In genomic region chr7:45052181-45052861, GRCm38 (mm10) we compare ENCODE assay signal across 8 mouse cellular contexts. TPM values are rescaled to one million over a fixed set of nuclear protein-coding genes. Genes with fewer than 3 reads are reported as not detected.
DNase-seq lines count a peak whose midpoint lies in the region; ATAC-seq lines count a peak whose summit lies in the region.

No protein-coding gene starts in this region.

- H3K9ac ChIP-seq in hindbrain, embryonic 16.5 days (ENCODE audit: low read depth, low read length): peak overlapping the region; percentile 93
- H3K9ac ChIP-seq in midbrain, embryonic 11.5 days (ENCODE audit: low read length): peak overlapping the region; percentile 95
- H3K9ac ChIP-seq in stomach, embryonic 15.5 days: peak overlapping the region; percentile 70

- intact Hi-C loops in left cerebral cortex, postnatal 4 days (cut with DNase I): no loop called here

- H3K9me3 ChIP-seq in erythroblast, embryonic 14.5 days (ENCODE audit: control insufficient read depth, low read length): no peaks in the 10 kb centered on the region
- no peaks in the 10 kb centered on the region for H3K9me3 ChIP-seq in forebrain, embryonic 10.5 days
- H3K9me3 ChIP-seq in hindbrain, embryonic 16.5 days (ENCODE audit: control insufficient read depth, low read length): no peaks in the 10 kb centered on the region
- H3K9me3 ChIP-seq in midbrain, embryonic 11.5 days (ENCODE audit: control insufficient read depth, low read length): no peaks in the 10 kb centered on the region
- no peaks in the 10 kb centered on the region for H3K9me3 ChIP-seq in stomach, embryonic 15.5 days

- H3K36me3 ChIP-seq in erythroblast, embryonic 14.5 days (ENCODE audit: control insufficient read depth): peaks cover 30% of the 10 kb centered on the region
- peaks cover 40% of the 10 kb centered on the region for H3K36me3 ChIP-seq in forebrain, embryonic 10.5 days (replicated peaks)
- peaks cover 31% of the 10 kb centered on the region for H3K36me3 ChIP-seq in hindbrain, embryonic 16.5 days (ENCODE audit: control insufficient read depth, insufficient read depth, low read length)
- H3K36me3 ChIP-seq in midbrain, embryonic 11.5 days (ENCODE audit: control insufficient read depth, insufficient read depth, low read length): peaks cover 28% of the 10 kb centered on the region
- H3K36me3 ChIP-seq in stomach, embryonic 15.5 days: peaks cover 30% of the 10 kb centered on the region

- H3K27ac ChIP-seq in forebrain, embryonic 10.5 days: peak overlapping the region; percentile 99
- H3K27ac ChIP-seq in hindbrain, embryonic 16.5 days (ENCODE audit: low read depth, low read length): peak overlapping the region; percentile 100
- H3K27ac ChIP-seq in midbrain, embryonic 11.5 days (ENCODE audit: low read depth, low read length): peak overlapping the region; percentile 99
- H3K27ac ChIP-seq in stomach, embryonic 15.5 days: peak overlapping the region; percentile 100

- H3K4me2 ChIP-seq in hindbrain, embryonic 16.5 days (ENCODE audit: low read length): peak overlapping the region; percentile 93
- peak overlapping the region; percentile 87 for H3K4me2 ChIP-seq in midbrain, embryonic 11.5 days
- H3K4me2 ChIP-seq in stomach, embryonic 15.5 days: peak overlapping the region; percentile 94

- under 1% methylated on average over 38 of the region's 38 CpGs for WGBS in forebrain, embryonic 10.5 days
- under 1% methylated on average over 37 of the region's 38 CpGs for WGBS in hindbrain, embryonic 16.5 days
- under 1% methylated on average over 38 of the region's 38 CpGs for WGBS in midbrain, embryonic 11.5 days
- under 1% methylated on average over 38 of the region's 38 CpGs for WGBS in stomach, embryonic 15.5 days

- DNase-seq in adipocyte (ENCODE audit: low spot score): peak; percentile 52
- DNase-seq in forebrain, embryonic 10.5 days (ENCODE audit: extremely low spot score, low spot score): no peak
- DNase-seq in left cerebral cortex, postnatal 4 days: peak; percentile 55
- peak; percentile 97 for DNase-seq in midbrain, embryonic 11.5 days (ENCODE audit: low spot score, missing footprints)

- H3K4me3 ChIP-seq in erythroblast, embryonic 14.5 days (replicated peaks): peak overlapping the region; percentile 74
- H3K4me3 ChIP-seq in forebrain, embryonic 10.5 days: peak overlapping the region; percentile 97
- H3K4me3 ChIP-seq in hindbrain, embryonic 16.5 days (ENCODE audit: low read length): peak overlapping the region; percentile 64
- peak overlapping the region; percentile 92 for H3K4me3 ChIP-seq in midbrain, embryonic 11.5 days (ENCODE audit: low read depth, low read length)
- H3K4me3 ChIP-seq in stomach, embryonic 15.5 days (replicated peaks): peak overlapping the region; percentile 82

- no peaks in the 10 kb centered on the region for H3K27me3 ChIP-seq in erythroblast, embryonic 14.5 days (ENCODE audit: control insufficient read depth)
- no peaks in the 10 kb centered on the region for H3K27me3 ChIP-seq in forebrain, embryonic 10.5 days (ENCODE audit: poor library complexity, severe bottlenecking)
- H3K27me3 ChIP-seq in hindbrain, embryonic 16.5 days (replicated peaks; ENCODE audit: control insufficient read depth, insufficient read depth, low read length): no peaks in the 10 kb centered on the region
- H3K27me3 ChIP-seq in midbrain, embryonic 11.5 days (ENCODE audit: control insufficient read depth, insufficient read depth, low read length): no peaks in the 10 kb centered on the region
- H3K27me3 ChIP-seq in stomach, embryonic 15.5 days (replicated peaks): no peaks in the 10 kb centered on the region

- H3K4me1 ChIP-seq in erythroblast, embryonic 14.5 days (ENCODE audit: control insufficient read depth): peaks cover 42% of the 10 kb centered on the region
- peaks cover 47% of the 10 kb centered on the region for H3K4me1 ChIP-seq in forebrain, embryonic 10.5 days
- H3K4me1 ChIP-seq in hindbrain, embryonic 16.5 days (ENCODE audit: control insufficient read depth, insufficient read depth, low read depth, low read length): peaks cover 18% of the 10 kb centered on the region
- H3K4me1 ChIP-seq in midbrain, embryonic 11.5 days (ENCODE audit: control insufficient read depth, insufficient read depth, low read length): peaks cover 17% of the 10 kb centered on the region
- peaks cover 17% of the 10 kb centered on the region for H3K4me1 ChIP-seq in stomach, embryonic 15.5 days

- ATAC-seq in erythroblast, adult 5-6 weeks (replicated peaks; ENCODE audit: low FRiP score, poor library complexity, severe bottlenecking): no peak
- no peak for ATAC-seq in hindbrain, embryonic 16.5 days
- 0 out of 2 replicates have a peak, but pooled peaks have one; percentile 2 for ATAC-seq in midbrain, embryonic 11.5 days (ENCODE audit: low FRiP score)
- no peak for ATAC-seq in stomach, embryonic 15.5 days (ENCODE audit: insufficient read depth, low FRiP score, low read depth)

RNA-seq across cellular contexts. Expression of gene Prr12, which starts 0.4 kb away (rescaled TPM):
- polyA plus RNA-seq in erythroblast, embryonic 14.5 days (2012): 1.6 and 2.9 TPM in 2 replicates
- total RNA-seq in erythroblast, adult 5-6 weeks (2015; ENCODE audit: low replicate concordance): 3.3 and 6.1 TPM in 2 replicates
- total RNA-seq in erythroblast, adult 5-6 weeks (2017; ENCODE audit: low replicate concordance): 0.60 and 0.70 TPM in 2 replicates
- 11.9 and 12.7 TPM in 2 replicates for polyA plus RNA-seq in forebrain, embryonic 10.5 days (2016; fragmentation: Nextera tagmentation; extraction: Ambion mirVana)
- polyA plus RNA-seq in hindbrain, embryonic 16.5 days (2015; fragmentation: Nextera tagmentation; extraction: Ambion mirVana): 12.8 and 13.4 TPM in 2 replicates
- 10 to 100 TPM; 77.9 to 80.6 TPM for total RNA-seq in left cerebral cortex, postnatal 4 days (2021)
- polyA plus RNA-seq in midbrain, embryonic 11.5 days (2014; fragmentation: Nextera tagmentation; extraction: Ambion mirVana): 9.6 and 12.2 TPM in 2 replicates
- polyA plus RNA-seq in stomach, embryonic 15.5 days (2015; fragmentation: Nextera tagmentation; extraction: Ambion mirVana): 9.1 and 9.6 TPM in 2 replicates

RNA-seq across cellular contexts. Expression of gene Nosip, which starts 9.9 kb away (rescaled TPM):
- 12.5 and 14.9 TPM in 2 replicates for polyA plus RNA-seq in erythroblast, embryonic 14.5 days (2012)
- total RNA-seq in erythroblast, adult 5-6 weeks (2015; ENCODE audit: low replicate concordance): 10.4 and 20.7 TPM in 2 replicates
- 15.5 and 22.2 TPM in 2 replicates for total RNA-seq in erythroblast, adult 5-6 weeks (2017; ENCODE audit: low replicate concordance)
- 61.2 and 67.6 TPM in 2 replicates for polyA plus RNA-seq in forebrain, embryonic 10.5 days (2016; fragmentation: Nextera tagmentation; extraction: Ambion mirVana)
- 68.8 and 69.0 TPM in 2 replicates for polyA plus RNA-seq in hindbrain, embryonic 16.5 days (2015; fragmentation: Nextera tagmentation; extraction: Ambion mirVana)
- total RNA-seq in left cerebral cortex, postnatal 4 days (2021): 10 to 100 TPM; 44.8 to 47.6 TPM
- polyA plus RNA-seq in midbrain, embryonic 11.5 days (2014; fragmentation: Nextera tagmentation; extraction: Ambion mirVana): 53.2 and 56.7 TPM in 2 replicates
- polyA plus RNA-seq in stomach, embryonic 15.5 days (2015; fragmentation: Nextera tagmentation; extraction: Ambion mirVana): 52.8 and 55.5 TPM in 2 replicates

RNA-seq across cellular contexts. Expression of gene Prrg2, which starts 10.2 kb away (rescaled TPM):
- polyA plus RNA-seq in erythroblast, embryonic 14.5 days (2012): 3.0 and 3.6 TPM in 2 replicates
- total RNA-seq in erythroblast, adult 5-6 weeks (2015; ENCODE audit: low replicate concordance): 1.3 and 5.2 TPM in 2 replicates
- 0.34 and 7.0 TPM in 2 replicates for total RNA-seq in erythroblast, adult 5-6 weeks (2017; ENCODE audit: low replicate concordance)
- 16.5 and 17.7 TPM in 2 replicates for polyA plus RNA-seq in forebrain, embryonic 10.5 days (2016; fragmentation: Nextera tagmentation; extraction: Ambion mirVana)
- polyA plus RNA-seq in hindbrain, embryonic 16.5 days (2015; fragmentation: Nextera tagmentation; extraction: Ambion mirVana): 15.7 and 16.7 TPM in 2 replicates
- total RNA-seq in left cerebral cortex, postnatal 4 days (2021): 1 to 10 TPM; 6.2 to 7.2 TPM
- 12.7 and 13.5 TPM in 2 replicates for polyA plus RNA-seq in midbrain, embryonic 11.5 days (2014; fragmentation: Nextera tagmentation; extraction: Ambion mirVana)
- 20.5 and 24.7 TPM in 2 replicates for polyA plus RNA-seq in stomach, embryonic 15.5 days (2015; fragmentation: Nextera tagmentation; extraction: Ambion mirVana)

RNA-seq across cellular contexts. Expression of gene Rras, which starts 34.6 kb away (rescaled TPM):
- 0.45 and 0.53 TPM in 2 replicates for polyA plus RNA-seq in erythroblast, embryonic 14.5 days (2012)
- 7.5 and 10.8 TPM in 2 replicates for total RNA-seq in erythroblast, adult 5-6 weeks (2015; ENCODE audit: low replicate concordance)
- total RNA-seq in erythroblast, adult 5-6 weeks (2017; ENCODE audit: low replicate concordance): 0.60 TPM in 1 of 2 replicates, not detected in the other
- 15.0 and 16.8 TPM in 2 replicates for polyA plus RNA-seq in forebrain, embryonic 10.5 days (2016; fragmentation: Nextera tagmentation; extraction: Ambion mirVana)
- polyA plus RNA-seq in hindbrain, embryonic 16.5 days (2015; fragmentation: Nextera tagmentation; extraction: Ambion mirVana): 13.1 and 16.7 TPM in 2 replicates
- 1 to 10 TPM; 6.9 to 7.2 TPM for total RNA-seq in left cerebral cortex, postnatal 4 days (2021)
- polyA plus RNA-seq in midbrain, embryonic 11.5 days (2014; fragmentation: Nextera tagmentation; extraction: Ambion mirVana): 18.6 and 22.2 TPM in 2 replicates
- polyA plus RNA-seq in stomach, embryonic 15.5 days (2015; fragmentation: Nextera tagmentation; extraction: Ambion mirVana): 58.0 and 59.8 TPM in 2 replicates

RNA-seq across cellular contexts. Expression of gene Scaf1, which starts 36.2 kb away (rescaled TPM):
- polyA plus RNA-seq in erythroblast, embryonic 14.5 days (2012): 29.6 and 31.0 TPM in 2 replicates
- total RNA-seq in erythroblast, adult 5-6 weeks (2015; ENCODE audit: low replicate concordance): 7.9 and 10.7 TPM in 2 replicates
- total RNA-seq in erythroblast, adult 5-6 weeks (2017; ENCODE audit: low replicate concordance): 9.8 and 10.0 TPM in 2 replicates
- 39.9 and 41.0 TPM in 2 replicates for polyA plus RNA-seq in forebrain, embryonic 10.5 days (2016; fragmentation: Nextera tagmentation; extraction: Ambion mirVana)
- polyA plus RNA-seq in hindbrain, embryonic 16.5 days (2015; fragmentation: Nextera tagmentation; extraction: Ambion mirVana): 38.6 and 47.1 TPM in 2 replicates
- total RNA-seq in left cerebral cortex, postnatal 4 days (2021): 100 to 1,000 TPM; 154 TPM
- 43.6 and 44.4 TPM in 2 replicates for polyA plus RNA-seq in midbrain, embryonic 11.5 days (2014; fragmentation: Nextera tagmentation; extraction: Ambion mirVana)
- polyA plus RNA-seq in stomach, embryonic 15.5 days (2015; fragmentation: Nextera tagmentation; extraction: Ambion mirVana): 32.4 and 39.3 TPM in 2 replicates
